Comparison of ENCODE assay signal across 24 mouse cellular contexts in the genomic region with DNA sequence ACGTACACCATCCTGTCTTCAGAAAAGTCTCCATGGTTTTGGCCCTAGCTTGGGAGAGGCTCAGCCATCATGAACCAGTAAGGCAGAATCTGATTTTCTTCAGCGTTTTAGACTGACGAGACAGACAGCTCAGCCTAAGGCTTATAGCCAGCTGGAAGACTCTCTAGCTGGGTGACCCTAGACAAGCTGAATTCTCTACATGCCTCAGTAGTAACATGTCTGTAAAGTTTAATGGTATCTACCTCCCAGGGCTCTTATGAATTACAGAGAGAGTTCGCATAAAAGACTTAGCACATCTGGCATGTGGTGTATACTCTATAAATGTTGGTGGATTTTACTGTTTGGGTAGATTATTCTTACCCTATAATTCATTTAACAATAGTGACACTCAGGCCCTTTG.
DNase-seq lines count a peak whose midpoint lies in the region; ATAC-seq and TF ChIP-seq lines count a peak whose summit lies in the region.
"Had no signal": no experiment of that assay in that cellular context is flagged by ENCODE, and none has a peak within 500 bp of the region (broad histone marks: within the 10 kb centered on the region; RNA-seq: fewer than 3 reads in every experiment).

No protein-coding gene starts in this region.

- no peak for TF ChIP-seq POLR2A in limb, embryonic 14.5 days (IDR thresholded peaks at IDR 0.05; ENCODE audit: borderline replicate concordance, extremely low read depth, insufficient read depth, insufficient read length)

- H3K4me1 ChIP-seq in midbrain, embryonic 11.5 days (ENCODE audit: control insufficient read depth, insufficient read depth, low read length) = no peaks in the 10 kb centered on the region
- peaks cover 6% of the 10 kb centered on the region; the same call in 1 of the 2 replicates for H3K4me1 ChIP-seq in midbrain, embryonic 16.5 days (ENCODE audit: control insufficient read depth, insufficient read depth, low read length)
- no peaks in the 10 kb centered on the region for H3K4me1 ChIP-seq in limb, embryonic 14.5 days (ENCODE audit: control insufficient read depth, insufficient read depth, low read length)
- H3K4me1 ChIP-seq: embryonic facial prominence, embryonic 12.5 days; embryonic facial prominence, embryonic 15.5 days; heart, embryonic 10.5 days; heart, embryonic 13.5 days had no signal

- H3K36me3 ChIP-seq in midbrain, embryonic 11.5 days (ENCODE audit: control insufficient read depth, insufficient read depth, low read length) = no peaks in the 10 kb centered on the region
- H3K36me3 ChIP-seq in midbrain, embryonic 16.5 days (ENCODE audit: control insufficient read depth, insufficient read depth, low read length) = no peaks in the 10 kb centered on the region
- no peaks in the 10 kb centered on the region for H3K36me3 ChIP-seq in limb, embryonic 14.5 days (ENCODE audit: control insufficient read depth, insufficient read depth, low read length)
- H3K36me3 ChIP-seq: embryonic facial prominence, embryonic 12.5 days; embryonic facial prominence, embryonic 15.5 days; heart, embryonic 10.5 days; heart, embryonic 13.5 days had no signal

- H3K4me3 ChIP-seq in midbrain, embryonic 11.5 days (ENCODE audit: low read depth, low read length) = no peak overlapping the region
- no peak overlapping the region for H3K4me3 ChIP-seq in midbrain, embryonic 16.5 days (ENCODE audit: low read depth, low read length)
- no peak overlapping the region for H3K4me3 ChIP-seq in limb, embryonic 14.5 days (replicated peaks; ENCODE audit: low read length)
- H3K4me3 ChIP-seq: embryonic facial prominence, embryonic 12.5 days; embryonic facial prominence, embryonic 15.5 days; gastrocnemius, adult 2 months; heart, adult 2 months; heart, embryonic 10.5 days; heart, embryonic 13.5 days had no signal

- H3K9ac ChIP-seq in midbrain, embryonic 11.5 days (ENCODE audit: low read length) = no peak overlapping the region
- H3K9ac ChIP-seq in midbrain, embryonic 16.5 days (ENCODE audit: low read depth, low read length) = no peak overlapping the region
- no peak overlapping the region for H3K9ac ChIP-seq in limb, embryonic 14.5 days (ENCODE audit: low read depth, low read length, severe bottlenecking)
- H3K9ac ChIP-seq: embryonic facial prominence, embryonic 12.5 days; embryonic facial prominence, embryonic 15.5 days; forebrain, postnatal 0 days; heart, embryonic 13.5 days; hindbrain, embryonic 14.5 days had no signal

- DNase-seq in cerebellum, postnatal 10 days = peak; percentile 46 to 49
- no peak for DNase-seq in cerebellum, adult 11 months
- peak; percentile 44 for DNase-seq in midbrain, embryonic 11.5 days (ENCODE audit: low spot score, missing footprints)
- DNase-seq in limb, embryonic 14.5 days (ENCODE audit: low spot score) = peak; percentile 6
- no peak for DNase-seq in adrenal gland, adult 18-20 months (ENCODE audit: low spot score in 2 of 2)
- DNase-seq: adrenal gland, adult 2 months; adrenal gland, postnatal 14 days; cerebellum, adult 11-12 months; cerebellum, adult 8-10 months; forebrain, postnatal 0 days; gastrocnemius, adult 2 months; gastrocnemius, postnatal 14 days; heart, adult 2 months; heart, postnatal 14 days; heart, postnatal 4 days had no signal

- 86% methylated on average over 4 of the region's 4 CpGs for WGBS in midbrain, embryonic 11.5 days
- WGBS in midbrain, embryonic 16.5 days = 70% methylated on average over 4 of the region's 4 CpGs
- WGBS in limb, embryonic 14.5 days = 22% methylated on average over 4 of the region's 4 CpGs

- no peak for ATAC-seq in midbrain, embryonic 11.5 days (ENCODE audit: low FRiP score)
- ATAC-seq in midbrain, embryonic 16.5 days = no peak
- peak; percentile 63; the same call in 1 of the 2 replicates for ATAC-seq in limb, embryonic 14.5 days (ENCODE audit: low FRiP score, low read depth)
- ATAC-seq: forebrain, embryonic 14.5 days; forebrain, postnatal 0 days; hindbrain, postnatal 0 days; inflammation-experienced regulatory T-cells, adult 6 months had no signal

- no peaks in the 10 kb centered on the region for H3K27me3 ChIP-seq in midbrain, embryonic 11.5 days (ENCODE audit: control insufficient read depth, insufficient read depth, low read length)
- H3K27me3 ChIP-seq in midbrain, embryonic 16.5 days (ENCODE audit: control insufficient read depth, insufficient read depth, low read depth, low read length) = no peaks in the 10 kb centered on the region
- no peaks in the 10 kb centered on the region for H3K27me3 ChIP-seq in limb, embryonic 14.5 days (ENCODE audit: control insufficient read depth, insufficient read depth, low read length)
- H3K27me3 ChIP-seq: embryonic facial prominence, embryonic 12.5 days; embryonic facial prominence, embryonic 15.5 days; heart, embryonic 13.5 days had no signal

- H3K4me2 ChIP-seq in midbrain, embryonic 11.5 days = no peak overlapping the region
- no peak overlapping the region for H3K4me2 ChIP-seq in midbrain, embryonic 16.5 days (ENCODE audit: low read length)
- H3K4me2 ChIP-seq in limb, embryonic 14.5 days (replicated peaks; ENCODE audit: low read depth, low read length, severe bottlenecking) = no peak overlapping the region
- H3K4me2 ChIP-seq: embryonic facial prominence, embryonic 12.5 days; embryonic facial prominence, embryonic 15.5 days; heart, embryonic 13.5 days; hindbrain, embryonic 14.5 days had no signal

- no peak overlapping the region for H3K27ac ChIP-seq in midbrain, embryonic 11.5 days (ENCODE audit: low read depth, low read length)
- H3K27ac ChIP-seq in midbrain, embryonic 16.5 days (ENCODE audit: low read length) = no peak overlapping the region
- H3K27ac ChIP-seq in limb, embryonic 14.5 days (replicated peaks; ENCODE audit: low read depth, low read length) = no peak overlapping the region
- H3K27ac ChIP-seq: embryonic facial prominence, embryonic 12.5 days; embryonic facial prominence, embryonic 15.5 days; gastrocnemius, adult 2 months; heart, adult 2 months; heart, embryonic 10.5 days; heart, embryonic 13.5 days; hindbrain, embryonic 14.5 days; hindbrain, postnatal 0 days had no signal

- H3K9me3 ChIP-seq in midbrain, embryonic 11.5 days (ENCODE audit: control insufficient read depth, low read length) = no peaks in the 10 kb centered on the region
- H3K9me3 ChIP-seq in midbrain, embryonic 16.5 days (replicated peaks; ENCODE audit: control insufficient read depth, low read length, poor library complexity, severe bottlenecking) = no peaks in the 10 kb centered on the region
- H3K9me3 ChIP-seq in limb, embryonic 14.5 days (ENCODE audit: control insufficient read depth, low read length) = no peaks in the 10 kb centered on the region
- H3K9me3 ChIP-seq: embryonic facial prominence, embryonic 12.5 days; embryonic facial prominence, embryonic 15.5 days; heart, embryonic 10.5 days; heart, embryonic 13.5 days had no signal

Comparison
In these comparisons a context has a peak if more than half of its experiments do, and no peak if none do; other contexts are left out.
1. DNase-seq: peak in cerebellum, postnatal 10 days (2 of 2), midbrain, embryonic 11.5 days (single experiment) and limb, embryonic 14.5 days (single experiment); none in cerebellum, adult 11 months (single experiment) and adrenal gland, adult 18-20 months (0 of 2).